Mouse (Mus musculus) spleen, adult 2 months (tissue): ENCODE data around the gene Abo. TPM values are rescaled to one million over a fixed set of nuclear protein-coding genes. Genes with fewer than 3 reads are reported as not detected.

ENCODE experiments used
- DNase-seq, 2 experiments: peaks; one replicate each; pipeline versions ENCODE4 v3.0.0 to v3.0.0-alpha.2; 2012 to 2021; ENCODE audit warnings: low spot score in 2 of 2, low read depth in 1 of 2
- H3K27ac ChIP-seq: fragments of 200-500 bp; 2 replicates; pipeline ENCODE4 v1.5.1; 2012; ENCODE audit warnings: low read length, inconsistent platforms; ENCODE audit not compliant: insufficient read depth
- H3K27me3 ChIP-seq: fragments of 200-500 bp; 2 replicates; pipeline ENCODE4 v1.6.1; 2012; ENCODE audit warnings: mild to moderate bottlenecking, moderate library complexity, low read length, inconsistent platforms; ENCODE audit not compliant: control insufficient read depth, insufficient read depth
- H3K36me3 ChIP-seq: fragments of 200-500 bp; 2 replicates; pipeline ENCODE4 v1.6.1; 2012; ENCODE audit warnings: mild to moderate bottlenecking, low read length, inconsistent platforms; ENCODE audit not compliant: control insufficient read depth, insufficient read depth
- H3K4me1 ChIP-seq: fragments of 200-500 bp; 2 replicates; pipeline ENCODE4 v1.6.1; 2011; ENCODE audit warnings: inconsistent platforms; ENCODE audit not compliant: control insufficient read depth, insufficient read depth, insufficient read length
- H3K4me3 ChIP-seq: fragments of 200-500 bp; 2 replicates; pipeline ENCODE4 v1.5.1; 2011; ENCODE audit warnings: mild to moderate bottlenecking, inconsistent platforms; ENCODE audit not compliant: insufficient read depth, insufficient read length; ENCODE audit errors: extremely low read depth
- CTCF ChIP-seq: fragments of 200-500 bp; IDR thresholded peaks from 2 replicates; pipeline ENCODE4 v1.5.1; 2011; ENCODE audit warnings: mild to moderate bottlenecking, inconsistent platforms; ENCODE audit not compliant: insufficient read depth, insufficient read length, insufficient replicate concordance; ENCODE audit errors: extremely low read depth
- POLR2A ChIP-seq: fragments of 200-500 bp; IDR thresholded peaks from 2 replicates; pipeline ENCODE4 v1.6.1; 2011; ENCODE audit warnings: low read depth, low read length, inconsistent platforms
- WGBS: fragments of 180-500 bp; shearing (Covaris S2); methylation state at CpG from one replicate; pipeline ENCODE4 v1.1.7; 2018; 5-methylcytosine and 5-hydroxymethylcytosine counted together
- polyA plus RNA-seq: library from polyadenylated mRNA; depleted of rRNA; stranded (reverse); fragments of >200 nt; gene quantifications from 2 replicates; pipeline ENCODE4 v1.2.3, GENCODE M21; 2012

Gene Abo
- polyA plus RNA-seq, 1 experiment: not detected

GRCm38 (mm10) chr2:26910124-26910993 lies 45.6 kb upstream of the Abo start, which contains the start of the genes Med22 and Rpl7a:
Med22 (minus strand) TSS chr2:26910677.
Rpl7a (plus strand) TSS chr2:26910764.
- TF ChIP-seq CTCF (no peak), POLR2A (peak; percentile 74)
- under 1% methylated on average over 74 of the region's 74 CpGs for WGBS
- Histone ChIP-seq H3K4me3 (peak within 1 kb of the TSS; percentile 77), H3K27me3 (no peaks in the 10 kb centered on the region), H3K4me1 (peaks cover 6% of the 10 kb centered on the region; the same call in 1 of the 2 replicates), H3K27ac (peak within 1 kb of the TSS; percentile 84), H3K36me3 (peaks cover 21% of the 10 kb centered on the region)
- peak; percentile 97 to 99 for DNase-seq

- no peak for DNase-seq
- no peak overlapping the region; the same call in 1 of the 2 replicates for H3K4me3 ChIP-seq
- TF ChIP-seq CTCF: no peak
- peaks cover 21% of the 10 kb centered on the region for H3K36me3 ChIP-seq
- H3K4me1 ChIP-seq: peaks cover 4% of the 10 kb centered on the region; the same call in 1 of the 2 replicates
- no peak overlapping the region for H3K27ac ChIP-seq
- H3K27me3 ChIP-seq: no peaks in the 10 kb centered on the region
Measured at GRCm38 (mm10) chr2:26909387-26909784, 44.6 kb upstream of the Abo start.

DNA sequence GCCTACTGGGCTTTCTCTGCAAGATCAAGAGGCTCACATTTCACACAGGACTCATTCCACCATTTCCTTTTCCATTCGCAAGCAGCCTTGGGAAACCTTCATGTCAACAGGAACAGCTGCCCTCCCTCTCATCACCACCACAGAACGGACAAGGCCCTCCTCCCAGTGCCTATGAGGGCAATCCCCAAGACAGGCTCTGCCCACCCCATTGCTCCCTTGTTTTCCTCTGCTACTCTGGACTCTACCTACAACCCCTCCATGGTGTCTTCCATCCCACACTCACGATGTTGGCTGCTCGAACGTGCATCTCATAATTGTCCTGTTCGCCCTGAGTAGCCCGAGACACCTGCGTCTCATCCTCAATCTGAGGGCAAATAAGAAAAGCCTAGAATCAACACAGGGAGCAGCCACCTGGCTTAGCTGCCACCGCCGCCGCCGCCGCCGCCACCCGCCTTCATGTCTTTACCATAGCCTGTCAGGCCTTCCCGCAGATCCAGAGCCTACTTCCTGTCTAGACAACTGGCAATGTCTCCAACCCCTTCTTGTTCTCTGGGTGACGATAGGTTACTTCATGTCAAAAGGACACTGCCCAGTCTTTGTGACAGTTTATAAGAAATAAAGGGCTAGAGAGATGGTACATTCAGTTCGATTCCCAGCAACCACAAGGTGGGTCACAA lies 44.1 kb upstream of the Abo start:
- TF ChIP-seq POLR2A (no peak), CTCF (no peak)
- Histone ChIP-seq H3K4me1 (peaks cover 5% of the 10 kb centered on the region; the same call in 1 of the 2 replicates), H3K27ac (no peak overlapping the region), H3K36me3 (peaks cover 20% of the 10 kb centered on the region), H3K4me3 (no peak overlapping the region; the same call in 1 of the 2 replicates), H3K27me3 (no peaks in the 10 kb centered on the region)
- WGBS: 82% methylated on average over 18 of the region's 18 CpGs
- no peak for DNase-seq

GRCm38 (mm10) chr2:26907109-26907508 lies 42.3 kb upstream of the Abo start:
- H3K36me3 ChIP-seq: peaks cover 10% of the 10 kb centered on the region

GRCm38 (mm10) chr2:26906431-26906830 lies 41.7 kb upstream of the Abo start:
- 93% methylated on average over 3 of the region's 3 CpGs for WGBS
- H3K4me1 ChIP-seq: peaks cover 5% of the 10 kb centered on the region; the same call in 1 of the 2 replicates

More at GRCm38 (mm10) chr2:26907109-26907508, 42.3 kb upstream of the Abo start:
- WGBS: 50% methylated on average over 4 of the region's 4 CpGs
- Histone ChIP-seq H3K4me3 (no peak overlapping the region), H3K27me3 (no peaks in the 10 kb centered on the region), H3K27ac (no peak overlapping the region), H3K4me1 (peaks cover 9% of the 10 kb centered on the region; the same call in 1 of the 2 replicates)
- TF ChIP-seq CTCF: peak; percentile 74; the same call in 1 of the 2 replicates
- TF ChIP-seq POLR2A: no peak
- DNase-seq: peak in 1 of 2 experiments; percentile 39

GRCm38 (mm10) chr2:26905936-26906335 lies 41.2 kb upstream of the Abo start:
- Histone ChIP-seq H3K36me3 (peaks cover 4% of the 10 kb centered on the region; the same call in 1 of the 2 replicates), H3K4me1 (peaks cover 7% of the 10 kb centered on the region; the same call in 1 of the 2 replicates), H3K27me3 (no peaks in the 10 kb centered on the region), H3K27ac (no peak overlapping the region), H3K4me3 (no peak overlapping the region)
- DNase-seq: no peak
- 87% methylated on average over 2 of the region's 2 CpGs for WGBS
- no peak for TF ChIP-seq CTCF
- TF ChIP-seq POLR2A: no peak

More at GRCm38 (mm10) chr2:26906431-26906830, 41.7 kb upstream of the Abo start:
- no peak overlapping the region for H3K27ac ChIP-seq
- H3K36me3 ChIP-seq: peaks cover 5% of the 10 kb centered on the region; the same call in 1 of the 2 replicates
- DNase-seq: no peak
- no peaks in the 10 kb centered on the region for H3K27me3 ChIP-seq
- no peak for TF ChIP-seq POLR2A
- TF ChIP-seq CTCF: no peak
- no peak overlapping the region for H3K4me3 ChIP-seq
